Mouse (Mus musculus) lung, adult 2 months (tissue): Measurements from ENCODE around the gene Rab34.

Experiments used
- CTCF ChIP-seq: fragments of 200-500 bp; IDR thresholded peaks from 2 replicates; pipeline ENCODE4 v1.5.1; 2011; ENCODE audit warnings: mild to moderate bottlenecking, low read length, control low read depth; ENCODE audit not compliant: insufficient read depth
- POLR2A ChIP-seq: fragments of 200-500 bp; IDR thresholded peaks from 2 replicates; pipeline ENCODE4 v1.6.1; 2011; ENCODE audit warnings: low read depth, mild to moderate bottlenecking, control low read depth, low read length, borderline replicate concordance; ENCODE audit errors: extremely low read depth

- TF ChIP-seq CTCF (no peak), POLR2A (no peak)
Measured at GRCm38 (mm10) chr11:78175771-78176401, 12.3 kb upstream of the Rab34 start.
